ENCODE assay signal across 9 mouse cellular contexts in the genomic region with DNA sequence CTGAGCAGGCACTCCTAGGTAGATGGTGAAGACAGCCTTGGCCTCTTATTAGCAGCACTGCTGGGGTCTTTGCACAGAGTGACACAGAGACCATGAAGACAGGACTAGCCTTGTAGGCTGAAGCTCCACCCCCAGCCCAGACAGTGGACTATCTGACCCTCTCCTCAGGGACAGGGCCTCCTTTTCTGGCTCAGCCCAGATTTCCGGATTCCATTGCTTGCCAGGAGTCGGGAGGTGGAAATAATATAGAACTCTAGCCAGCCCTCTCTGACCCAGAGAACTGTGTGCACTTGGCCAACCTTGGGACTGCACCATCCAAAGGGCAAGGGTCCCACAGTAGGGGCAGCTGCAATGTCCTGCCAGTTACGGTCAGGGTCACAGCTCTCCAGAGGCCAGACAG. TPM values are rescaled to one million over a fixed set of nuclear protein-coding genes. Genes with fewer than 3 reads are reported as not detected.
A peak's percentile ranks its signal among the peaks of the same experiment; 100 is the strongest.
DNase-seq lines count a peak whose midpoint lies in the region; ATAC-seq and TF ChIP-seq lines count a peak whose summit lies in the region.
"Had no signal": no experiment of that assay in that cellular context is flagged by ENCODE, and none has a peak within 500 bp of the region (broad histone marks: within the 10 kb centered on the region; RNA-seq: fewer than 3 reads in every experiment).

No protein-coding gene starts in this region.

- 0 out of 2 replicates have a peak, but pooled peaks cover 4% of the 10 kb centered on the region for H3K9me3 ChIP-seq in heart, embryonic 14.5 days (ENCODE audit: control insufficient read depth, low read length)
- no peaks in the 10 kb centered on the region; the same call in 1 of the 2 replicates for H3K9me3 ChIP-seq in liver, embryonic 11.5 days (ENCODE audit: control insufficient read depth, low read length)

- no peak overlapping the region; the same call in 1 of the 2 replicates for H3K4me2 ChIP-seq in heart, embryonic 14.5 days (ENCODE audit: low read length)
- H3K4me2 ChIP-seq in liver, embryonic 11.5 days: no peak overlapping the region

- H3K27ac ChIP-seq in spleen, adult 2 months (ENCODE audit: insufficient read depth, low read length): 0 out of 2 replicates have a peak overlapping the region, but pooled peaks have one; percentile 30
- peak overlapping the region; percentile 53 to 80 for H3K27ac ChIP-seq in heart, embryonic 14.5 days (replicated peaks in 1 of 2; ENCODE audit: control insufficient read depth in 1 of 2, insufficient read depth in 1 of 2, low read depth in 2 of 2, low read length in 2 of 2)
- H3K27ac ChIP-seq in liver, embryonic 11.5 days (ENCODE audit: low read depth, low read length): peak overlapping the region; percentile 25

- DNase-seq in spleen, adult 2 months (ENCODE audit: low read depth in 1 of 2, low spot score in 2 of 2): no peak
- DNase-seq in spleen, postnatal 14 days (ENCODE audit: low spot score in 2 of 2): no peak
- no peak for DNase-seq in liver, embryonic 11.5 days (ENCODE audit: low spot score)
- peak; percentile 76 for DNase-seq in testis, postnatal 10 days (ENCODE audit: low spot score)
- DNase-seq in cerebellum, postnatal 14 days: no peak
- DNase-seq in layer of hippocampus, postnatal 36 days: no peak
- no peak for DNase-seq in spleen, adult 12 weeks (ENCODE audit: low spot score)

- no peaks in the 10 kb centered on the region for H3K27me3 ChIP-seq in spleen, adult 2 months (ENCODE audit: control insufficient read depth, insufficient read depth, low read length)
- no peaks in the 10 kb centered on the region for H3K27me3 ChIP-seq in heart, embryonic 14.5 days (ENCODE audit: control insufficient read depth, insufficient read depth, low read length)
- no peaks in the 10 kb centered on the region for H3K27me3 ChIP-seq in liver, embryonic 11.5 days (replicated peaks; ENCODE audit: control insufficient read depth, insufficient read depth, low read length)

- no peak for TF ChIP-seq CTCF in spleen, adult 2 months (IDR thresholded peaks at IDR 0.05; ENCODE audit: extremely low read depth, insufficient read depth, insufficient read length, insufficient replicate concordance)

- WGBS in spleen, adult 2 months: 84% methylated on average over 3 of the region's 3 CpGs
- WGBS in heart, embryonic 14.5 days: 36% methylated on average over 3 of the region's 3 CpGs
- WGBS in liver, embryonic 11.5 days: 69% methylated on average over 3 of the region's 3 CpGs

- H3K36me3 ChIP-seq in spleen, adult 2 months (ENCODE audit: control insufficient read depth, insufficient read depth, low read length): no peaks in the 10 kb centered on the region
- no peaks in the 10 kb centered on the region for H3K36me3 ChIP-seq in heart, embryonic 14.5 days (ENCODE audit: control insufficient read depth, insufficient read depth, low read length)
- no peaks in the 10 kb centered on the region for H3K36me3 ChIP-seq in liver, embryonic 11.5 days (ENCODE audit: control insufficient read depth, insufficient read depth, low read length)

- no peak for TF ChIP-seq POLR2A in spleen, adult 2 months (IDR thresholded peaks at IDR 0.05; ENCODE audit: low read depth, low read length)

- peak overlapping the region; percentile 32; the same call in 1 of the 2 replicates for H3K9ac ChIP-seq in heart, embryonic 14.5 days (ENCODE audit: low read length)
- no peak overlapping the region for H3K9ac ChIP-seq in liver, embryonic 11.5 days (ENCODE audit: low read depth, low read length)

- H3K4me3 ChIP-seq in spleen, adult 2 months (ENCODE audit: extremely low read depth, insufficient read depth, insufficient read length): no peak overlapping the region
- H3K4me3 ChIP-seq in heart, embryonic 14.5 days (ENCODE audit: control insufficient read depth in 1 of 2, insufficient read depth in 1 of 2, low read depth in 1 of 2, low read length in 2 of 2): no peak overlapping the region
- no peak overlapping the region for H3K4me3 ChIP-seq in liver, embryonic 11.5 days (ENCODE audit: low read depth, low read length)
- H3K4me3 ChIP-seq: erythroblast, embryonic 14.5 days had no signal

- ATAC-seq in heart, embryonic 14.5 days (ENCODE audit: insufficient number of reproducible peaks, insufficient read depth, low FRiP score, low read depth): peak; percentile 80
- ATAC-seq in liver, embryonic 11.5 days (replicated peaks; ENCODE audit: low FRiP score): peak; percentile 25; the same call in 1 of the 2 replicates

- H3K4me1 ChIP-seq in spleen, adult 2 months (ENCODE audit: control insufficient read depth, insufficient read depth, insufficient read length): peaks cover 37% of the 10 kb centered on the region; the same call in 1 of the 2 replicates
- peaks cover 22 to 29% of the 10 kb centered on the region in 2 experiments for H3K4me1 ChIP-seq in heart, embryonic 14.5 days (ENCODE audit: control insufficient read depth in 2 of 2, insufficient read depth in 2 of 2, low read length in 2 of 2)
- peaks cover 19% of the 10 kb centered on the region for H3K4me1 ChIP-seq in liver, embryonic 11.5 days (replicated peaks; ENCODE audit: control insufficient read depth, insufficient read depth, low read length)

RNA-seq across cellular contexts. Expression of a gene that starts 10.4 kb away (rescaled TPM):
- polyA plus RNA-seq in spleen, adult 2 months (2012; rRNA removed): 300 and 352 TPM in 2 replicates
- polyA plus RNA-seq in heart, embryonic 14.5 days (2014; fragmentation: Nextera tagmentation; extraction: Ambion mirVana): 885 and 947 TPM in 2 replicates
- 273 and 276 TPM in 2 replicates for polyA plus RNA-seq in liver, embryonic 11.5 days (2014; fragmentation: Nextera tagmentation; extraction: Ambion mirVana)
- total RNA-seq in layer of hippocampus, postnatal 36 days (2021): 100 to 1,000 TPM; 441 to 447 TPM

RNA-seq across cellular contexts. Expression of a gene that starts 27.0 kb away (rescaled TPM):
- polyA plus RNA-seq in spleen, adult 2 months (2012; rRNA removed): 62.9 and 85.0 TPM in 2 replicates
- 31.3 and 41.1 TPM in 2 replicates for polyA plus RNA-seq in heart, embryonic 14.5 days (2014; fragmentation: Nextera tagmentation; extraction: Ambion mirVana)
- 48.9 and 52.2 TPM in 2 replicates for polyA plus RNA-seq in liver, embryonic 11.5 days (2014; fragmentation: Nextera tagmentation; extraction: Ambion mirVana)
- 10 to 100 TPM; 40.0 to 46.3 TPM for total RNA-seq in layer of hippocampus, postnatal 36 days (2021)

RNA-seq across cellular contexts. Expression of a gene that starts 37.2 kb away (rescaled TPM):
- polyA plus RNA-seq in spleen, adult 2 months (2012; rRNA removed): 82.8 and 89.4 TPM in 2 replicates
- 2.3 and 2.7 TPM in 2 replicates for polyA plus RNA-seq in heart, embryonic 14.5 days (2014; fragmentation: Nextera tagmentation; extraction: Ambion mirVana)
- polyA plus RNA-seq in liver, embryonic 11.5 days (2014; fragmentation: Nextera tagmentation; extraction: Ambion mirVana): 115 and 118 TPM in 2 replicates
- total RNA-seq in layer of hippocampus, postnatal 36 days (2021): under 1 TPM in 1 of 2 experiments, not detected in 1; 0.23 TPM

RNA-seq across cellular contexts. Expression of a gene that starts 52.4 kb away (rescaled TPM):
- polyA plus RNA-seq in spleen, adult 2 months (2012; rRNA removed): 0.66 and 0.95 TPM in 2 replicates
- polyA plus RNA-seq in heart, embryonic 14.5 days (2014; fragmentation: Nextera tagmentation; extraction: Ambion mirVana): 3.9 and 4.4 TPM in 2 replicates
- polyA plus RNA-seq in liver, embryonic 11.5 days (2014; fragmentation: Nextera tagmentation; extraction: Ambion mirVana): 1.2 and 1.3 TPM in 2 replicates
- total RNA-seq in layer of hippocampus, postnatal 36 days (2021): not detected
- polyA plus RNA-seq: erythroblast, embryonic 14.5 days had no signal

Comparison
In these comparisons a context has a peak if more than half of its experiments do, and no peak if none do; other contexts are left out.
1. RNA of a gene that starts 37.2 kb away (polyA plus RNA-seq): 115 to 118 TPM in liver, embryonic 11.5 days and 82.8 to 89.4 TPM in spleen, adult 2 months; 2.3 to 2.7 TPM in heart, embryonic 14.5 days; every median in the first group is over 10 times any median in the second.
2. Peak in every context shown above with its lines, with median percentiles within 50 percentile points of each other: H3K27ac ChIP-seq.